Comparison of ENCODE assay signal across 8 mouse cellular contexts in the genomic region with DNA sequence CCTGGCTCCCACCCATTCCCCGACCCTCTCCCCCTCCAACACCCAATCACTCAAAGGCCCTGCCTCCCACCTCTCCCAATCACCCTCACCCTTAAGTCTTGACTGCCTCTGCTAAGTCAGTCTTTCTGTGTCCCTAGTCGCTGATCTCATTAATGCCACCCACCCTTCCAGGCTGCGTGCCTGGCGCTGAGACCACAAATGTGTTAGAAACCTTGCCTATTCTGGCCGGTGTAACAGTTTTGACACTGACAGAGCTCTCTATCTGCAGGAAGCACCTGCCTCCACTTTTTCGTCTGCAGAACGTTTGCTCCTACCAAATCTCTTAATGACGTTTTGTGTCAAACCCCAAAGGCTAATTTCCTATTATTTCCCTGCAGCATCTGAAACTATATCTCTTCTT. TPM values are rescaled to one million over a fixed set of nuclear protein-coding genes. Genes with fewer than 3 reads are reported as not detected.
DNase-seq lines count a peak whose midpoint lies in the region; ATAC-seq and TF ChIP-seq lines count a peak whose summit lies in the region.

No protein-coding gene starts in this region.

- TF ChIP-seq POLR2A in myocyte (IDR thresholded peaks at IDR 0.05; ENCODE audit: insufficient read length, low read depth): no peak

- H3K4me1 ChIP-seq in kidney, postnatal 0 days (replicated peaks; ENCODE audit: insufficient read depth, low read length): peaks cover 20% of the 10 kb centered on the region
- H3K4me1 ChIP-seq in hindbrain, postnatal 0 days (ENCODE audit: insufficient read depth, low read length): peaks cover 32% of the 10 kb centered on the region

- ATAC-seq in kidney, postnatal 0 days (replicated peaks; ENCODE audit: low FRiP score, low read depth): no peak
- no peak for ATAC-seq in hindbrain, postnatal 0 days
- ATAC-seq in granulocyte monocyte progenitor cell, adult 5-6 weeks (replicated peaks; ENCODE audit: poor library complexity, severe bottlenecking): no peak

- WGBS in kidney, postnatal 0 days: 6% methylated on average over 8 of the region's 8 CpGs
- 2% methylated on average over 8 of the region's 8 CpGs for WGBS in hindbrain, postnatal 0 days

- no peak overlapping the region for H3K9ac ChIP-seq in kidney, postnatal 0 days (ENCODE audit: low read depth, low read length)
- H3K9ac ChIP-seq in hindbrain, postnatal 0 days (replicated peaks; ENCODE audit: low read length): peak overlapping the region; percentile 94

- H3K27ac ChIP-seq in kidney, postnatal 0 days: no peak overlapping the region
- peak overlapping the region; percentile 95 for H3K27ac ChIP-seq in hindbrain, postnatal 0 days

- H3K36me3 ChIP-seq in kidney, postnatal 0 days (ENCODE audit: insufficient read depth, low read length): no peaks in the 10 kb centered on the region
- no peaks in the 10 kb centered on the region for H3K36me3 ChIP-seq in hindbrain, postnatal 0 days (ENCODE audit: insufficient read depth, low read length)
- no peaks in the 10 kb centered on the region for H3K36me3 ChIP-seq in myocyte (ENCODE audit: control insufficient read depth, insufficient read depth)

- peak overlapping the region; percentile 45 for H3ac ChIP-seq in myocyte (ENCODE audit: control insufficient read depth, insufficient read length)

- H3K4me2 ChIP-seq in kidney, postnatal 0 days (ENCODE audit: low read length): peak overlapping the region; percentile 81
- peak overlapping the region; percentile 77 for H3K4me2 ChIP-seq in hindbrain, postnatal 0 days (ENCODE audit: low read depth, low read length)
- peak overlapping the region; percentile 62 for H3K4me2 ChIP-seq in myocyte (ENCODE audit: low read depth)

- no peaks in the 10 kb centered on the region for H3K27me3 ChIP-seq in kidney, postnatal 0 days (ENCODE audit: insufficient read depth, low read length)
- H3K27me3 ChIP-seq in hindbrain, postnatal 0 days (ENCODE audit: insufficient read depth, low read length): no peaks in the 10 kb centered on the region
- no peaks in the 10 kb centered on the region for H3K27me3 ChIP-seq in myocyte (ENCODE audit: control insufficient read depth, insufficient read depth, insufficient read length)

- TF ChIP-seq CTCF in kidney, postnatal 0 days (IDR thresholded peaks at IDR 0.05; ENCODE audit: low read depth): no peak
- no peak for TF ChIP-seq CTCF in hindbrain, postnatal 0 days (IDR thresholded peaks at IDR 0.05; ENCODE audit: low read depth)

- H3K9me3 ChIP-seq in kidney, postnatal 0 days (replicated peaks; ENCODE audit: low read length): no peaks in the 10 kb centered on the region
- H3K9me3 ChIP-seq in hindbrain, postnatal 0 days (ENCODE audit: low read length): no peaks in the 10 kb centered on the region

- DNase-seq in kidney, postnatal 0 days (ENCODE audit: low spot score): no peak
- no peak for DNase-seq in kidney, adult 9 months
- DNase-seq in c-Kit-positive CD71-positive TER-119-negative erythroid progenitor cells, embryonic 14.5 days (ENCODE audit: low read depth): peak; percentile 43
- no peak for DNase-seq in hindbrain, postnatal 0 days (ENCODE audit: low spot score)
- DNase-seq in urinary bladder, postnatal 14 days (ENCODE audit: low spot score): no peak
- DNase-seq in cerebellum, adult 11-12 months: no peak

- H3K4me3 ChIP-seq in kidney, postnatal 0 days (replicated peaks; ENCODE audit: low read depth, low read length): peak overlapping the region; percentile 89
- peak overlapping the region; percentile 94 for H3K4me3 ChIP-seq in hindbrain, postnatal 0 days (ENCODE audit: low read length)
- peak overlapping the region; percentile 64 for H3K4me3 ChIP-seq in myocyte

- H3K79me2 ChIP-seq in myocyte (ENCODE audit: control insufficient read depth, insufficient read depth): no peaks in the 10 kb centered on the region

TF ChIP-seq in myocyte, 11 proteins besides CTCF, POLR2A, EP300 and RAD21:
- TF ChIP-seq CEBPB (IDR thresholded peaks at IDR 0.05; ENCODE audit: insufficient read depth, poor library complexity, severe bottlenecking): no peak
- no peak for TF ChIP-seq TCF3 (IDR thresholded peaks at IDR 0.05; ENCODE audit: insufficient read length, low read depth)
- TF ChIP-seq POLR2AphosphoS2 (IDR thresholded peaks at IDR 0.05; ENCODE audit: insufficient read length, low read depth): no peak
TF ChIP-seq in myocyte: peak in this region for 0.

RNA-seq across cellular contexts. Expression of a gene that starts 0.5 kb away (rescaled TPM):
- polyA plus RNA-seq in kidney, postnatal 0 days (2015; fragmentation: Nextera tagmentation; extraction: Ambion mirVana): 4.4 TPM in 2 replicates
- total RNA-seq in hindbrain, postnatal 0 days (2014; rRNA removed): 42.2 TPM in 2 replicates
- polyA plus RNA-seq in hindbrain, postnatal 0 days (2015; fragmentation: Nextera tagmentation; extraction: Ambion mirVana): 6.0 and 6.5 TPM in 2 replicates
- 8.4 TPM for polyA plus RNA-seq in myocyte (2012; fragmentation: generic; extraction: Trizol)
- total RNA-seq in granulocyte monocyte progenitor cell, adult 5-6 weeks (2014; fragmentation: Nextera tagmentation): 22.5 and 32.9 TPM in 2 replicates
- total RNA-seq in granulocyte monocyte progenitor cell, adult 5-6 weeks (2017): 18.2 and 18.6 TPM in 2 replicates

RNA-seq across cellular contexts. Expression of a gene that starts 39.6 kb away (rescaled TPM):
- polyA plus RNA-seq in kidney, postnatal 0 days (2015; fragmentation: Nextera tagmentation; extraction: Ambion mirVana): 8.7 and 9.8 TPM in 2 replicates
- 7.6 and 8.6 TPM in 2 replicates for total RNA-seq in hindbrain, postnatal 0 days (2014; rRNA removed)
- polyA plus RNA-seq in hindbrain, postnatal 0 days (2015; fragmentation: Nextera tagmentation; extraction: Ambion mirVana): 12.8 and 13.5 TPM in 2 replicates
- polyA plus RNA-seq in myocyte (2012; fragmentation: generic; extraction: Trizol): 4.5 TPM
- 8.9 and 21.4 TPM in 2 replicates for total RNA-seq in granulocyte monocyte progenitor cell, adult 5-6 weeks (2014; fragmentation: Nextera tagmentation)
- 6.6 and 6.8 TPM in 2 replicates for total RNA-seq in granulocyte monocyte progenitor cell, adult 5-6 weeks (2017)
